Mouse (Mus musculus) forebrain, embryonic 14.5 days (tissue): ENCODE results near the gene Pold4. TPM values are rescaled to one million over a fixed set of nuclear protein-coding genes. Genes with fewer than 3 reads are reported as not detected.

Source experiments
- ATAC-seq: fragments of 200-750 bp; cut with Nextera tagmentation; 2 replicates; pipeline ENCODE4 v1.8.0; 2017; ENCODE audit warnings: mild to moderate bottlenecking, moderate library complexity
- DNase-seq: peaks from one replicate; pipeline ENCODE4 v3.0.0-alpha.2; 2015; ENCODE audit warnings: low spot score
- H3K27ac ChIP-seq: fragments of 300-500 bp; sonication (generic); 2 replicates; pipeline ENCODE4 v1.5.1; 2014; ENCODE audit warnings: low read depth, mild to moderate bottlenecking, control low read depth, low read length, moderate library complexity
- H3K27me3 ChIP-seq: fragments of 300-500 bp; sonication (generic); replicated peaks from 2 replicates; pipeline ENCODE4 v1.6.1; 2014; ENCODE audit warnings: low read length, control low read depth, mixed read lengths; ENCODE audit not compliant: control insufficient read depth, insufficient read depth
- H3K36me3 ChIP-seq: fragments of 300-500 bp; sonication (generic); 2 replicates; pipeline ENCODE4 v1.6.1; 2014; ENCODE audit warnings: low read length, control low read depth; ENCODE audit not compliant: control insufficient read depth, insufficient read depth
- H3K4me1 ChIP-seq: fragments of 300-500 bp; sonication (generic); 2 replicates; pipeline ENCODE4 v1.6.1; 2014; ENCODE audit warnings: antibody characterized with exemption, low read length, control low read depth; ENCODE audit not compliant: control insufficient read depth, insufficient read depth
- H3K4me2 ChIP-seq: fragments of 300-500 bp; sonication (generic); 2 replicates; pipeline ENCODE4 v1.6.1; 2014; ENCODE audit warnings: mild to moderate bottlenecking, control low read depth, low read length
- H3K4me3 ChIP-seq: fragments of 300-500 bp; sonication (generic); 2 replicates; pipeline ENCODE4 v1.5.1; 2014; ENCODE audit warnings: low read depth, low read length, control low read depth
- H3K9ac ChIP-seq: fragments of 300-500 bp; sonication (generic); 2 replicates; pipeline ENCODE4 v1.6.1; 2014; ENCODE audit warnings: mild to moderate bottlenecking, low read length, control low read depth, moderate library complexity
- H3K9me3 ChIP-seq: fragments of 300-500 bp; sonication (generic); replicated peaks from 2 replicates; pipeline ENCODE4 v1.6.1; 2016; ENCODE audit warnings: low read length, control low read depth, mixed read lengths; ENCODE audit not compliant: control insufficient read depth
- WGBS: fragments of 180-500 bp; shearing (Covaris S2); extraction: QIAGEN DNeasy Blood & Tissue Kit; methylation state at CpG from one replicate; pipeline ENCODE4 v1.1.7; 2014; 5-methylcytosine and 5-hydroxymethylcytosine counted together
- polyA plus RNA-seq: library from polyadenylated mRNA; unstranded; fragments of >200 nt; fragmentation: Nextera tagmentation; extraction: Ambion mirVana; gene quantifications from 2 replicates; pipeline ENCODE4 v1.2.1, GENCODE M21; 2014

Gene Pold4
- polyA plus RNA-seq, 1 experiment from 2014 or later: 19.0 TPM

- Histone ChIP-seq H3K9me3 (no peaks in the 10 kb centered on the region), H3K27ac (peak overlapping the region; percentile 86), H3K36me3 (peaks cover 44% of the 10 kb centered on the region), H3K27me3 (no peaks in the 10 kb centered on the region), H3K4me1 (peaks cover 8% of the 10 kb centered on the region), H3K4me3 (peak overlapping the region; percentile 99), H3K4me2 (peak overlapping the region; percentile 92), H3K9ac (peak overlapping the region; percentile 93)
- 0 out of 2 replicates have a peak, but pooled peaks have one; percentile 6 for ATAC-seq
- DNase-seq: peak; percentile 48
- under 1% methylated on average over 44 of the region's 52 CpGs for WGBS
Observed at GRCm38 (mm10) chr19:4192251-4192985, 39.3 kb upstream of the Pold4 start.

GRCm38 (mm10) chr19:4193129-4193528 is 38.6 kb upstream of the Pold4 start:
- no peak overlapping the region for H3K27ac ChIP-seq
- peak overlapping the region; percentile 99 for H3K4me3 ChIP-seq
- 64% methylated on average over 6 of the region's 6 CpGs for WGBS

GRCm38 (mm10) chr19:4194021-4194724 is 37.5 kb upstream of the Pold4 start:
- Histone ChIP-seq H3K4me2 (no peak overlapping the region), H3K9me3 (no peaks in the 10 kb centered on the region), H3K9ac (no peak overlapping the region), H3K27ac (no peak overlapping the region), H3K4me1 (peaks cover 8% of the 10 kb centered on the region), H3K36me3 (peaks cover 59% of the 10 kb centered on the region), H3K4me3 (no peak overlapping the region), H3K27me3 (no peaks in the 10 kb centered on the region)
- 90% methylated on average over 8 of the region's 8 CpGs for WGBS
- DNase-seq (no peak), ATAC-seq (no peak)

More at GRCm38 (mm10) chr19:4193129-4193528, 38.6 kb upstream of the Pold4 start:
- Histone ChIP-seq H3K4me1 (peaks cover 8% of the 10 kb centered on the region), H3K36me3 (peaks cover 49% of the 10 kb centered on the region), H3K4me2 (peak overlapping the region; percentile 92), H3K27me3 (no peaks in the 10 kb centered on the region), H3K9ac (peak overlapping the region; percentile 93), H3K9me3 (no peaks in the 10 kb centered on the region)
- ATAC-seq (no peak), DNase-seq (no peak)

GRCm38 (mm10) chr19:4194776-4195650 is 36.7 kb upstream of the Pold4 start:
- Histone ChIP-seq H3K27ac (no peak overlapping the region), H3K9me3 (no peaks in the 10 kb centered on the region), H3K4me1 (peaks cover 8% of the 10 kb centered on the region), H3K4me2 (no peak overlapping the region), H3K4me3 (no peak overlapping the region), H3K27me3 (no peaks in the 10 kb centered on the region), H3K9ac (no peak overlapping the region), H3K36me3 (peaks cover 65% of the 10 kb centered on the region)
- ATAC-seq: no peak
- DNase-seq: no peak
- 72% methylated on average over 12 of the region's 12 CpGs for WGBS

- Histone ChIP-seq H3K9ac (no peak overlapping the region), H3K27ac (no peak overlapping the region), H3K4me1 (peaks cover 18% of the 10 kb centered on the region), H3K4me2 (no peak overlapping the region), H3K36me3 (peaks cover 65% of the 10 kb centered on the region), H3K4me3 (no peak overlapping the region), H3K27me3 (no peaks in the 10 kb centered on the region), H3K9me3 (no peaks in the 10 kb centered on the region)
- ATAC-seq (no peak), DNase-seq (no peak)
- WGBS: 66% methylated on average over 2 of the region's 2 CpGs
Observed at GRCm38 (mm10) chr19:4196048-4196447, 35.7 kb upstream of the Pold4 start.

DNA sequence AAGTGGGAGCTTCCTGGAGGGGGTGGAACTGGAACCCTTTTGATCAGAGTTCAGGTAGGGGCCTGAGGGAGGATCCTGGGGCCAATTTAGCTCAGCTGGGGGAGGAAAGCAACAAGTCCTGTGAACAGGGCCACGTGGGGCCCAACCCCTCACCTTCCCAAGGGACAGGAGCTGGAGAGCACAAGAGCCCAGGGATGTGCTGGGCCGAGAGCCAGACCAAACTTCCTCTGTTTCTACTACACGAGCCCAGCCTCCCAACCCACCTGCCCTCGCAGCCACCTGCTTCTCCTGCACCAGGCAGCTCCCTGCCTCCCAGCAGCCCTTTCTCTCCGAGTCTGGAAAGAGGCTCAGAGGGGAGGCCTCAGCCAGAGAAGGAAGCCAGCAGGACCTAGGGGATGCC is 35.2 kb upstream of the Pold4 start:
- Histone ChIP-seq H3K27me3 (no peaks in the 10 kb centered on the region), H3K36me3 (peaks cover 65% of the 10 kb centered on the region), H3K4me3 (no peak overlapping the region), H3K9ac (no peak overlapping the region), H3K27ac (no peak overlapping the region), H3K4me1 (peaks cover 18% of the 10 kb centered on the region), H3K9me3 (no peaks in the 10 kb centered on the region), H3K4me2 (no peak overlapping the region)
- no peak for DNase-seq
- ATAC-seq: no peak
- 51% methylated on average over 5 of the region's 5 CpGs for WGBS

DNA sequence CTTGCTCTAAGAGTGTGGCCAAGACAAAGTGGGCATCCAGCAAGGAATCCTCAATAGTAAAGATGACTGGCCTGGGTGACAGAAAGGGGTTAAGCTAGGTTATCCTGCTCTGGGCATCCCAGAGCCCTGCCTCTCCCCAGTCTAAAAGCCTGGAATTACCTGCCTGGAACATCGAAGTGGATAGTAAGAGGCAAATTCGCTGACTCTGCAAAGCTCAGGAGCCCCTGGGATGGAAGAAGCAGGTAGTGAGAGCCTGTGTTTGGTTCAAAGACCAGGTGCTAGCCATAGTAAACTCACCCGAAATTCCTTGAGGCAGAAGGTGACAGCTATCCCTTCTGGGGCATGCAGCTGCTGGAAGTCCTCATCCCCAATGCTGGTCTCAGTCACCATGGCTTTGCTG is 34.5 kb upstream of the Pold4 start:
- Histone ChIP-seq H3K4me2 (no peak overlapping the region), H3K4me1 (peaks cover 23% of the 10 kb centered on the region), H3K36me3 (peaks cover 65% of the 10 kb centered on the region), H3K4me3 (no peak overlapping the region), H3K9ac (no peak overlapping the region), H3K9me3 (no peaks in the 10 kb centered on the region), H3K27ac (no peak overlapping the region), H3K27me3 (no peaks in the 10 kb centered on the region)
- no peak for ATAC-seq
- WGBS: 80% methylated on average over 3 of the region's 3 CpGs
- no peak for DNase-seq

- Histone ChIP-seq H3K27me3 (0 out of 2 replicates have a peak, but pooled peaks cover 3% of the 10 kb centered on the region), H3K4me3 (peak within 1 kb of the TSS; percentile 56), H3K27ac (no peak within 1 kb of the TSS), H3K9me3 (no peaks in the 10 kb centered on the region), H3K4me2 (peak within 1 kb of the TSS; percentile 83), H3K36me3 (peaks cover 31% of the 10 kb centered on the region), H3K4me1 (peaks cover 17% of the 10 kb centered on the region), H3K9ac (peak within 1 kb of the TSS; percentile 73)
- DNase-seq (peak; percentile 99), ATAC-seq (peak; percentile 88)
- WGBS: under 1% methylated on average over 34 of the region's 34 CpGs
Observed at GRCm38 (mm10) chr19:4201291-4201909, 30.3 kb upstream of the Pold4 start, which contains the start of gene Rad9a. TSS of gene Rad9a (minus strand) at chr19:4201662.
